Mouse (Mus musculus) embryo, embryonic 10.5 days (tissue): ENCODE data around the gene Spdye4b.

ENCODE experiments used
- DNase-seq: peaks from one replicate; pipeline ENCODE4 v3.0.0-alpha.2; 2015; ENCODE audit warnings: low spot score

Gene Spdye4b

GRCm38 (mm10) chr5:143220996-143221395, 40.2 kb downstream of the Spdye4b start:
- DNase-seq: no peak

- no peak for DNase-seq
Observed at GRCm38 (mm10) chr5:143222287-143222686, 41.5 kb downstream of the Spdye4b start.

GRCm38 (mm10) chr5:143226790-143227189, 46.0 kb downstream of the Spdye4b start, which contains the start of gene Spdye4a:
Gene Spdye4a, minus strand, starts transcription at chr5:143226890.
- no peak for DNase-seq

- peak; percentile 99 for DNase-seq
Observed at GRCm38 (mm10) chr5:143235028-143235693, 54.3 kb downstream of the Spdye4b start, which contains the start of gene Zfp12. Gene Zfp12, plus strand, starts transcription at chr5:143235163.

GRCm38 (mm10) chr5:143236036-143236435, 55.2 kb downstream of the Spdye4b start:
- no peak for DNase-seq

GRCm38 (mm10) chr5:143244926-143245325, 64.1 kb downstream of the Spdye4b start:
- DNase-seq: no peak

GRCm38 (mm10) chr5:143252039-143252438, 71.2 kb downstream of the Spdye4b start:
- DNase-seq: no peak

- DNase-seq: no peak
Observed at GRCm38 (mm10) chr5:143252791-143253185, 72.0 kb downstream of the Spdye4b start.

GRCm38 (mm10) chr5:143253186-143253880, 72.5 kb downstream of the Spdye4b start:
- DNase-seq: peak; percentile 33

- peak; percentile 36 for DNase-seq
Observed at GRCm38 (mm10) chr5:143253881-143254486, 73.2 kb downstream of the Spdye4b start.
